Mouse (Mus musculus) CD4-positive, CD25-positive, alpha-beta regulatory T cell (primary cell): ENCODE measurements around the gene AI464131. TPM values are rescaled to one million over a fixed set of nuclear protein-coding genes. Genes with fewer than 3 reads are reported as not detected.

Experiments
- polyA plus RNA-seq: library from polyadenylated mRNA; unstranded; fragments of 100-300 nt; shearing (Covaris generic); gene quantifications from one replicate; pipeline ENCODE4 v1.2.1, GENCODE M21; 2017

Gene AI464131
- not detected for polyA plus RNA-seq

DNA sequence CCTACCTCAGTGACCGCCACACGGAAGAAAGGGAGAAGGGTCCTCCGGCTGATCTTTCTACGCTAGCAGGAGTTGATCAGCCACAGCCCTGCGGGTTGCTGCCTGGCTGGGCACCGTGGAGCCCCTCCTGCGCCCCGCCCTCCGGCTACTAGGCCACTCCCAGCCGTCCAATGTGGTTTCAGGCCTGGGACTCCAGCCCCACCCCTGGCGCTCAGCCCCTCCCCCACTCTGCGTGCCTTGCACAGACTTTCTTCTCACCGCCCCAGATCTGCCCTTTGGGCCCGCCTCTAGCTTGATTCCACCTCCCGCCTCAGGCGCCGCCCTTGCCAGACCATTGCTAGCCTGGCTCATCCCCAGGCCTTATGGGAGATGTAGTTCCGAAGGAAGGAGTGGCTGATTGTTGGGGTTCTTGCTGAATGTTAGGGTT, at the start of gene AI464131:
Gene AI464131 (minus strand): TSS at position 91 of the 427 bp plus-strand sequence.

DNA sequence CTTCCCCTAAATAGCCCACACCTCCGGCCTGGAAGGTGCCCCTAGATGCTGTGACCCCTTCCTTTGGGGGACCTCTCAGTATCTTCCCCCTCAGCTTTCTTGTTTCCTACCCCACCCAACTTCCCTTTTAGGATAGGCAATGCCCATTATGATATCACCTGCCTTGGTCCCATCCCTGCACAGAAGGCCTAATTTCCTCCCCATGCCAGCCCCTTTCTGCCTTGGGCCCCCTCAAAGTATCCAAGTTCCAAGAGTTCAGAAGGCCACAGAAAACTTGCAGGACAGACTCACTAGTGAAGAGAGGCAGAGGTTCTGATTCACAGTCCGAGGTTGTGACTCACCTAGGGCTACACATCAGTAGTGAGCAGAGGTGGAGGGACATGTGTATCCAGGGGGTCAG, 14.4 kb upstream of the AI464131 start, which contains the start of gene 1110017D15Rik:
Gene 1110017D15Rik (minus strand): TSS at position 101 of the 400 bp plus-strand sequence.

DNA sequence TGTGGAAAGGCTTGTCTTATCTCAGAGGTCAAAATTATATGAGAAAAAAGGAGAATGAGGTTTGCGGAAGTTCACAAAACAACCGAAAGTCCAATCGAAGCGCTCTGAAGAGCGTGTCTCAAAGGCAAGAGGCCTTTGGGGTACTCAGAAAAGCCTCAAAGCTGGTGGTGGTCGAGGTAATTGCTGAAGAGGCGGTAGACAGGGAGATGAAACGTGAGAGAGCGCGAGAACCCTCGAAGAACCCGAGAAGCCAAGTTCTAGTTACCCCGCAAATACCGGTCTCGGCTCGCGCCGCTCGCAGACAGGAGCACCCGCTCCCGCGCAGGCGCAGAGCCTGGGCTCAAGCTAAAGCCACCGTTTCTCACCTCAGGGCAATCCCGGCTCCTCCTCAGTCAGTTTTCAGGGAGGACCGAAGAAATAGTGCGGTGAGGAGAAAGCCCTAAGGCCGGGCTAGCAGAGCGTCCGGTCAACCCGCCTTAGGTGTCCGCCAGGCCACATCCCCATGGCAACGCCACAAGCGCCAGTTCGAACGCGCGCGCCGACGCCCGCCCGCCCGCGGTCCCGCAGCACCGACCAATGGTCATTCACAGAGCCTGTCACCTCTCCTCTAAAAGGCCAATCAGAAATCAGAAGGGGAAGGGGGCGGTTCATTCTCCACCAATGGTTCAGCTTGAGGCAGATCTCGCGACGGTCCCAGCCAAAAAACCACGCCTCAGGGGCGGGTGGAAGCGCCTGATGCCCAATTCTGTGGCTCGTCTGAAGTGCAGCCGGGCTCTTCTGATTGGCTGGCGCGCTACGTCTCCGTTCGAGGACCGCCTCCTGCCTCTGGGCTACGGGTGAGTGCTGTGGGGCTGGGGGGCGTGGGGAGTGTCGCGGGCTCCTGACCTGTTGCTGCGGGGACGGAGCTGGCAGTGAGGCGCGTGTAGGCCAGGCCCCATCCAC, 38.3 kb downstream of the AI464131 start, which contains the start of the genes Kif24 and Nudt2:
Gene Kif24 (minus strand): TSS at position 543 of the 942 bp plus-strand sequence.
Gene Nudt2 (plus strand): TSS at position 807 of the 942 bp plus-strand sequence.

Other genes starting within 250 kb of the AI464131 start
- 57.5 TPM for gene Ubap2, start 227.9 kb downstream of the AI464131 start, polyA plus RNA-seq
- 64.0 TPM for gene Dcaf12, start 188.2 kb downstream of the AI464131 start, polyA plus RNA-seq
- 74.4 TPM for gene Ubap1, start 154.1 kb downstream of the AI464131 start, polyA plus RNA-seq
- 1.0 TPM for gene Kif24, start 38.2 kb downstream of the AI464131 start, polyA plus RNA-seq
- 17.3 TPM for gene Nudt2, start 37.9 kb downstream of the AI464131 start, polyA plus RNA-seq
- not detected for gene 1110017D15Rik, start 14.3 kb upstream of the AI464131 start, polyA plus RNA-seq
- 2.9 TPM for gene Fam219a, start 66.5 kb upstream of the AI464131 start, polyA plus RNA-seq
- gene Dnaic1, start 66.7 kb upstream of the AI464131 start, polyA plus RNA-seq: not detected
- gene Enho, start 137.2 kb upstream of the AI464131 start, polyA plus RNA-seq: not detected
- gene Cntfr, start 194.0 kb upstream of the AI464131 start, polyA plus RNA-seq: not detected
- gene Il11ra1, start 196.9 kb upstream of the AI464131 start, polyA plus RNA-seq: 7.8 TPM
- gene Rpp25l, start 210.5 kb upstream of the AI464131 start, polyA plus RNA-seq: 40.9 TPM
- 119 TPM for gene Dctn3, start 220.1 kb upstream of the AI464131 start, polyA plus RNA-seq
- gene Arid3c, start 228.1 kb upstream of the AI464131 start, polyA plus RNA-seq: not detected